Mouse (Mus musculus) hindbrain, embryonic 12.5 days (tissue): ENCODE data around the gene Egln1. TPM values are rescaled to one million over a fixed set of nuclear protein-coding genes. Genes with fewer than 3 reads are reported as not detected.

Experiments used
- ATAC-seq: fragments of 200-750 bp; cut with Nextera tagmentation; 2 replicates; pipeline ENCODE4 v1.8.0; 2017; ENCODE audit warnings: moderate TSS enrichment; ENCODE audit not compliant: low FRiP score
- H3K27ac ChIP-seq: fragments of 300-500 bp; sonication (generic); 2 replicates; pipeline ENCODE4 v1.5.1; 2016; ENCODE audit warnings: mild to moderate bottlenecking
- H3K27me3 ChIP-seq: fragments of 300-500 bp; sonication (generic); 2 replicates; pipeline ENCODE4 v1.6.1; 2016; ENCODE audit warnings: mild to moderate bottlenecking
- H3K36me3 ChIP-seq: fragments of 300-500 bp; sonication (generic); 2 replicates; pipeline ENCODE4 v1.6.1; 2016; ENCODE audit warnings: mild to moderate bottlenecking
- H3K4me1 ChIP-seq: fragments of 300-500 bp; sonication (generic); 2 replicates; pipeline ENCODE4 v1.6.1; 2016
- H3K4me2 ChIP-seq: fragments of 300-500 bp; sonication (generic); replicated peaks from 2 replicates; pipeline ENCODE4 v1.6.1; 2016; ENCODE audit warnings: mild to moderate bottlenecking
- H3K4me3 ChIP-seq: fragments of 300-500 bp; sonication (generic); 2 replicates; pipeline ENCODE4 v1.5.1; 2016; ENCODE audit warnings: mild to moderate bottlenecking
- H3K9ac ChIP-seq: fragments of 300-500 bp; sonication (generic); 2 replicates; pipeline ENCODE4 v1.6.1; 2016; ENCODE audit warnings: mild to moderate bottlenecking, moderate library complexity
- H3K9me3 ChIP-seq: fragments of 300-500 bp; sonication (generic); replicated peaks from 2 replicates; pipeline ENCODE4 v1.6.1; 2016; ENCODE audit warnings: mild to moderate bottlenecking
- WGBS: fragments of 180-500 bp; shearing (Covaris S2); methylation state at CpG from one replicate; pipeline ENCODE4 v1.1.7; 2016; 5-methylcytosine and 5-hydroxymethylcytosine counted together
- polyA plus RNA-seq: library from polyadenylated mRNA; unstranded; fragments of >200 nt; fragmentation: Nextera tagmentation; extraction: Ambion mirVana; gene quantifications from 2 replicates; pipeline ENCODE4 v1.2.1, GENCODE M21; 2016

Egln1 gene
- polyA plus RNA-seq, 1 experiment from 2014 or later: 17.3 TPM

DNA sequence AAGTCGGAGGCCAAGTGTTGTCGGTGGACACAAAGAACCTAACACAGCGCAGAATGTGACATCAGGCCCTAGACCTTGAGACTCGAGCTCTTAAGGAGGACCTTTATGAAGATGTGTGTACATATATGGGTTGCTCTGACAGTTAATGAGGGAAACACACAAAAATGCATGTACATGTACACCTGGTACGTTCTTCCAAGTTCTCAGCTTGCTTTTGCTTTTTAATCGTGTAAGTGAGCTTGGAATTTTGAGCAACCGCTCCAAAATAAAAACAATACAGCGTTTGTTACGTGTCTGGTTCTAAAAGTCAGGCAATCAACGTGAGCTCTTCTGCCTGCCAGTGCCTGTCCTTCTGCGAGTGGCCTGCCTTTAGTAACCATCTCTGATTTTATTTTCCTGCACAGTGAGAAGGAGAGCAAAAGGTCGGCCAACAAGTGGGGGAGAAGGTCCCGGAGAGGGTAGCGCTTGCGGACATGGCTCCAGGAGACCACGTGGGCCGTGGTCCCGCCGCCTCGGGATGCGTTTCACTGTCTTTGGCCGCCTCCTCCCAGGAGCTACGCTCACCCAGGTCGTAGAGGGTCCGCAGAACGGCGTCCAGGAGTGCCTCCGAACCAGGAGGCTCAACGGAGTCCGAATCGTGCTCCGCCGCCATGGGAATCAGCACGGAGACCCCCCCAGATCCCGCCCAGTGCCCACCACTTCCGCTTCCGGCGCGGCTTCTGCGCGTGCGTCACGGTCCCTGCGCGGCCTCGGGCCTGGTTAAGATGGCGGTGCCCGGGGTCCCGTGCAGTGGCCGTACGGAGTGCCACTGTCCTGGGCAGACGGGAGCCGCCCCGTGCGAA, 86.6 kb downstream of the Egln1 start, which contains the start of the genes Gnpat and 2810004N23Rik:
Gene Gnpat (plus strand): TSS at position 713 of the 842 bp plus-strand sequence.
Gene 2810004N23Rik (minus strand): TSS at position 800 of the 842 bp plus-strand sequence.
- peaks cover 17% of the 10 kb centered on the region for H3K4me1 ChIP-seq
- no peaks in the 10 kb centered on the region for H3K9me3 ChIP-seq
- peaks cover 34% of the 10 kb centered on the region for H3K36me3 ChIP-seq
- H3K27me3 ChIP-seq: no peaks in the 10 kb centered on the region
- H3K9ac ChIP-seq: peak within 1 kb of the TSS; percentile 94
- H3K27ac ChIP-seq: peak within 1 kb of the TSS; percentile 92
- WGBS: 1% methylated on average over 54 of the region's 55 CpGs
- peak within 1 kb of the TSS; percentile 94 for H3K4me3 ChIP-seq
- ATAC-seq: peak; percentile 99
- H3K4me2 ChIP-seq: peak within 1 kb of the TSS; percentile 83

DNA sequence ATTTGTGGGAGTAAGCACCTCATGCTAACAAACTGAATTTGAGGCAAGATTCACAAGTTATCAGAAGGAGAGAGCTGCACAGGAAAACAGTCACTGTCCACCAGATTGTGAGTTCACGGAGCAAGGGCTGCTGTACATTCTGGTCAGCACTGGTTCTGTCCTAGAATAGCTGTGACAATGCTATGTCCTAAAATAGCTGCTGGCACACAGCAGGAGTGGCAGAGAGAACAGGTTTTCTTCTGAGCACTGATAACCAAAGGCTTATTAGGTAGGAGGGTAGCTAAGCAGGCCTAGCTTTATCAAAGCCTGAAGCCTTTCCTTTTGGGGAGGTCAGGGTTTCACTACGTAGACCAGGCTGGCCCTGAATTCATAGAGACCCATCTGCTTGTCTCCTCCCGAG, 88.9 kb downstream of the Egln1 start:
- Histone ChIP-seq H3K9me3 (no peaks in the 10 kb centered on the region), H3K9ac (no peak overlapping the region), H3K36me3 (peaks cover 52% of the 10 kb centered on the region), H3K4me1 (peaks cover 13% of the 10 kb centered on the region), H3K27me3 (no peaks in the 10 kb centered on the region), H3K27ac (no peak overlapping the region), H3K4me3 (no peak overlapping the region), H3K4me2 (no peak overlapping the region)
- 84% methylated on average over 3 of the region's 3 CpGs for WGBS
- ATAC-seq: no peak

GRCm38 (mm10) chr8:124859466-124859865, 89.7 kb downstream of the Egln1 start:
- Histone ChIP-seq H3K4me1 (peaks cover 13% of the 10 kb centered on the region), H3K27me3 (no peaks in the 10 kb centered on the region), H3K36me3 (peaks cover 59% of the 10 kb centered on the region), H3K4me3 (no peak overlapping the region), H3K9ac (no peak overlapping the region), H3K9me3 (no peaks in the 10 kb centered on the region), H3K4me2 (no peak overlapping the region), H3K27ac (no peak overlapping the region)
- no peak for ATAC-seq

Other genes starting within 250 kb of the Egln1 start
- gene Ttc13, start 227.3 kb downstream of the Egln1 start, polyA plus RNA-seq: 61.4 and 62.2 TPM in 2 replicates
- gene Arv1, start 227.2 kb downstream of the Egln1 start, polyA plus RNA-seq: 33.4 and 37.7 TPM in 2 replicates
- 5.1 and 6.0 TPM in 2 replicates for gene Fam89a, start 197.5 kb downstream of the Egln1 start, polyA plus RNA-seq
- gene Trim67, start 156.2 kb downstream of the Egln1 start, polyA plus RNA-seq: 11.9 and 13.2 TPM in 2 replicates
- 103 and 107 TPM in 2 replicates for gene Gnpat, start 86.3 kb downstream of the Egln1 start, polyA plus RNA-seq
- gene 2810004N23Rik, start 86.2 kb downstream of the Egln1 start, polyA plus RNA-seq: 42.2 and 43.9 TPM in 2 replicates
- 17.2 and 18.8 TPM in 2 replicates for gene Exoc8, start 51.6 kb downstream of the Egln1 start, polyA plus RNA-seq
- gene Sprtn, start 51.4 kb downstream of the Egln1 start, polyA plus RNA-seq: 15.2 and 17.0 TPM in 2 replicates
- 141 and 145 TPM in 2 replicates for gene Tsnax, start 63.7 kb upstream of the Egln1 start, polyA plus RNA-seq
- 2.7 and 2.8 TPM in 2 replicates for gene Disc1, start 104.9 kb upstream of the Egln1 start, polyA plus RNA-seq